Mouse (Mus musculus) spleen, postnatal 4 days (tissue): ENCODE results near the gene Cdc42ep2.

Experiments used
- DNase-seq, 2 experiments: peaks; one replicate each; pipeline ENCODE4 v3.0.0; 2022; ENCODE audit warnings: low spot score in 2 of 2

Cdc42ep2 gene

GRCm38 (mm10) chr19:5924713-5925093 lies at the start of gene Cdc42ep2:
Cdc42ep2 (minus strand) TSS chr19:5924816.
- DNase-seq = peak; percentile 97 to 98

GRCm38 (mm10) chr19:5967664-5968063 lies 43.0 kb upstream of the Cdc42ep2 start:
- DNase-seq = peak in 1 of 2 experiments; percentile 41

GRCm38 (mm10) chr19:5966786-5967185 lies 42.2 kb upstream of the Cdc42ep2 start:
- DNase-seq = peak; percentile 63 to 78

GRCm38 (mm10) chr19:5965910-5966309 lies 41.3 kb upstream of the Cdc42ep2 start:
- no peak for DNase-seq

- DNase-seq = peak; percentile 85 to 92
These were observed 40.7 kb upstream of the Cdc42ep2 start for GRCm38 (mm10) chr19:5965280-5965679.

- DNase-seq = no peak
These were observed 40.2 kb upstream of the Cdc42ep2 start for GRCm38 (mm10) chr19:5964804-5965203.

GRCm38 (mm10) chr19:5963883-5964562 lies 39.4 kb upstream of the Cdc42ep2 start, which contains the start of gene Pola2:
Pola2 (minus strand) TSS chr19:5964202.
- DNase-seq = peak; percentile 90 to 95

GRCm38 (mm10) chr19:5962651-5963050 lies 38.0 kb upstream of the Cdc42ep2 start:
- DNase-seq = no peak

- no peak for DNase-seq
These were observed 32.8 kb upstream of the Cdc42ep2 start for GRCm38 (mm10) chr19:5957371-5957770.

GRCm38 (mm10) chr19:5956685-5957084 lies 32.1 kb upstream of the Cdc42ep2 start:
- DNase-seq = peak; percentile 74 to 93

GRCm38 (mm10) chr19:5955704-5956670 lies 31.4 kb upstream of the Cdc42ep2 start:
- no peak for DNase-seq

- DNase-seq = no peak
These were observed 30.3 kb upstream of the Cdc42ep2 start for GRCm38 (mm10) chr19:5954936-5955335.

- DNase-seq = no peak
These were observed 29.6 kb upstream of the Cdc42ep2 start for GRCm38 (mm10) chr19:5954031-5954710.

GRCm38 (mm10) chr19:5953201-5953770 lies 28.7 kb upstream of the Cdc42ep2 start:
- DNase-seq = no peak

- DNase-seq = no peak
These were observed 27.6 kb upstream of the Cdc42ep2 start for GRCm38 (mm10) chr19:5952071-5952691.

GRCm38 (mm10) chr19:5951631-5952030 lies 27.0 kb upstream of the Cdc42ep2 start:
- no peak for DNase-seq

GRCm38 (mm10) chr19:5950218-5950617 lies 25.6 kb upstream of the Cdc42ep2 start:
- no peak for DNase-seq

- DNase-seq = no peak
These were observed 21.3 kb upstream of the Cdc42ep2 start for GRCm38 (mm10) chr19:5945891-5946290.

GRCm38 (mm10) chr19:5945027-5945426 lies 20.4 kb upstream of the Cdc42ep2 start:
- DNase-seq = no peak

GRCm38 (mm10) chr19:5944145-5944544 lies 19.5 kb upstream of the Cdc42ep2 start:
- DNase-seq = no peak

GRCm38 (mm10) chr19:5943404-5943803 lies 18.8 kb upstream of the Cdc42ep2 start:
- DNase-seq = peak in 1 of 2 experiments; percentile 60
